Mouse (Mus musculus) CH12.LX (cell line): ENCODE measurements around the gene Phf2. TPM values are rescaled to one million over a fixed set of nuclear protein-coding genes. Genes with fewer than 3 reads are reported as not detected.
A peak's percentile ranks its signal among the peaks of the same experiment; 100 is the strongest.

Experiments used
- DNase-seq: peaks from one replicate; pipeline ENCODE4 v3.0.0-alpha.2; 2013; ENCODE audit errors: extremely low read depth
- H3K27ac ChIP-seq: 2 replicates; pipeline ENCODE4 v1.5.1; 2012; ENCODE audit warnings: low read depth, mild to moderate bottlenecking, control low read depth, moderate library complexity; ENCODE audit not compliant: insufficient read depth
- H3K27me3 ChIP-seq: replicated peaks from 2 replicates; pipeline ENCODE3; 2012; ENCODE audit warnings: inconsistent platforms
- H3K36me3 ChIP-seq, 2 experiments: replicated peaks in 1 of 2; 2 replicates each; pipeline versions ENCODE3 to v1.6.1; 2012; ENCODE audit warnings: inconsistent platforms in 1 of 2, low read length in 1 of 2, mild to moderate bottlenecking in 1 of 2, mixed read lengths in 1 of 2, moderate library complexity in 1 of 2; ENCODE audit not compliant: control insufficient read depth in 1 of 2, insufficient read depth in 1 of 2
- H3K4me1 ChIP-seq, 2 experiments: 2 replicates each; pipeline ENCODE4 v1.6.1; 2012; ENCODE audit warnings: inconsistent platforms in 1 of 2, moderate library complexity in 1 of 2; ENCODE audit not compliant: insufficient read depth in 2 of 2, control insufficient read depth in 1 of 2
- H3K4me2 ChIP-seq: 2 replicates; pipeline ENCODE4 v1.6.1; 2012; ENCODE audit warnings: low read depth, mild to moderate bottlenecking, control low read depth; ENCODE audit not compliant: poor library complexity, insufficient read depth, severe bottlenecking
- H3K4me3 ChIP-seq, 3 experiments: fragments of 150-350 bp in 1 of 3; sonication (generic) in 1 of 3; replicated peaks in 1 of 3; 2 replicates each; pipeline versions ENCODE3 to v1.5.1; 2011 to 2012; ENCODE audit warnings: low read depth in 2 of 3, low read length in 2 of 3, mild to moderate bottlenecking in 2 of 3, moderate library complexity in 2 of 3, control low read depth in 1 of 3, improper control_type of control experiment in 1 of 3, inconsistent platforms in 1 of 3, mixed read lengths in 1 of 3; ENCODE audit not compliant: poor library complexity in 1 of 3
- H3K79me2 ChIP-seq: replicated peaks from 2 replicates; pipeline ENCODE4 v1.6.1; 2012; ENCODE audit warnings: mild to moderate bottlenecking, moderate library complexity; ENCODE audit not compliant: control insufficient read depth, poor library complexity, insufficient read depth, severe bottlenecking; ENCODE audit errors: extremely low read depth
- H3K9ac ChIP-seq: 2 replicates; pipeline ENCODE4 v1.6.1; 2012; ENCODE audit warnings: low read depth, mild to moderate bottlenecking, control low read depth, moderate library complexity; ENCODE audit not compliant: insufficient read depth
- H3K9me3 ChIP-seq: replicated peaks from 2 replicates; pipeline ENCODE3; 2012; ENCODE audit warnings: low read length, inconsistent platforms, mixed read lengths
- BHLHE40 ChIP-seq: IDR thresholded peaks from 2 replicates; pipeline ENCODE4 v1.6.1; 2011; ENCODE audit warnings: mild to moderate bottlenecking, low read depth, low read length, improper control_type of control experiment
- E2F4 ChIP-seq: IDR thresholded peaks from 2 replicates; pipeline ENCODE4 v1.6.1; 2011; ENCODE audit warnings: low read depth, low read length, improper control_type of control experiment; ENCODE audit not compliant: insufficient replicate concordance
- EP300 ChIP-seq: IDR thresholded peaks from 2 replicates; pipeline ENCODE4 v1.6.1; 2011; ENCODE audit warnings: low read length, improper control_type of control experiment
- ETS1 ChIP-seq: conservative IDR thresholded peaks from 2 replicates; pipeline ENCODE4 v1.6.1; 2012; ENCODE audit warnings: low read depth, mild to moderate bottlenecking, inconsistent platforms, low read length, improper control_type of control experiment, moderate library complexity
- IRF4 ChIP-seq: IDR thresholded peaks from 2 replicates; pipeline ENCODE4 v1.6.1; 2014; ENCODE audit warnings: low read depth, mild to moderate bottlenecking, inconsistent platforms, low read length, improper control_type of control experiment
- MAFK ChIP-seq: IDR thresholded peaks from 2 replicates; pipeline ENCODE4 v1.6.1; 2011; ENCODE audit warnings: low read length, improper control_type of control experiment; ENCODE audit not compliant: insufficient replicate concordance
- MEF2A ChIP-seq: IDR thresholded peaks from 2 replicates; pipeline ENCODE4 v1.6.1; 2014; ENCODE audit warnings: low read depth, mild to moderate bottlenecking, inconsistent platforms, low read length, improper control_type of control experiment, borderline replicate concordance
- NRF1 ChIP-seq: IDR thresholded peaks from 2 replicates; pipeline ENCODE4 v1.6.1; 2014; ENCODE audit warnings: low read depth, mild to moderate bottlenecking, inconsistent platforms, low read length, improper control_type of control experiment, moderate library complexity
- SIN3A ChIP-seq: IDR thresholded peaks from 2 replicates; pipeline ENCODE4 v1.6.1; 2012; ENCODE audit warnings: low read length, improper control_type of control experiment, inconsistent platforms
- TBP ChIP-seq: conservative IDR thresholded peaks from 2 replicates; pipeline ENCODE4 v1.6.1; 2011; ENCODE audit warnings: low read depth, low read length, improper control_type of control experiment
- TCF12 ChIP-seq: IDR thresholded peaks from 2 replicates; pipeline ENCODE4 v1.6.1; 2014; ENCODE audit warnings: low read depth, mild to moderate bottlenecking, inconsistent platforms, low read length, improper control_type of control experiment
- ZKSCAN1 ChIP-seq: IDR thresholded peaks from 2 replicates; pipeline ENCODE4 v1.6.1; 2012; ENCODE audit warnings: low read depth, inconsistent platforms, low read length, improper control_type of control experiment, borderline replicate concordance
- dilution Hi-C: fragments of 300-500 bp; cut with MboI; formaldehyde crosslinking; loops from 2 replicates; pipeline ENCODE4 v1.14.3; 2020; ENCODE audit warnings: low sequenced_read_pairs; ENCODE audit not compliant: extremely low pct_unique_long_range_greater_than_20kb, extremely low pct_ligation_motif_present
- in situ Hi-C: fragments of 300-500 bp; cut with MboI; formaldehyde crosslinking; loops from 3 replicates; pipeline ENCODE4 v1.14.3; 2019; ENCODE audit warnings: low sequenced_read_pairs, low pct_ligation_motif_present, low pct_unique_long_range_greater_than_20kb, mixed read lengths
- polyA plus RNA-seq: library from polyadenylated mRNA; unstranded; fragments of >175 nt; gene quantifications from 2 replicates; pipeline ENCODE4 v1.2.1, GENCODE M21; 2012; ENCODE audit warnings: low read depth; ENCODE audit not compliant: insufficient read length
- total RNA-seq, 2 experiments: library from RNA; depleted of rRNA; stranded (reverse); fragments of 300-350 nt in 1 of 2; fragments of >200 nt in 1 of 2; gene quantifications; 2 replicates each; pipeline ENCODE4 v1.2.3; 2012 to 2014

Phf2 gene
- total and polyA plus RNA-seq, 3 experiments, result 2.3 to 14.2 (median 6.7) TPM

GRCm38 (mm10) chr13:48858054-48858453 is 12.9 kb downstream of the Phf2 start:
- in situ Hi-C loops, result loop anchor here (25.0 kb wide), 1 partner anchor 329 kb away; the partner anchor contains the start of gene Ninj1
- peaks cover 0 to 3% of the 10 kb centered on the region in 2 experiments for H3K36me3 ChIP-seq
- peaks cover 48 to 98% of the 10 kb centered on the region in 2 experiments for H3K4me1 ChIP-seq
- DNase-seq, result no peak
- H3K27me3 ChIP-seq, result no peaks in the 10 kb centered on the region
- no peak overlapping the region for H3K9ac ChIP-seq
- dilution Hi-C loops, result no loop called here
- H3K27ac ChIP-seq, result no peak overlapping the region
- peaks cover 6% of the 10 kb centered on the region; the same call in 1 of the 2 replicates for H3K79me2 ChIP-seq
- no peak overlapping the region for H3K4me2 ChIP-seq
- no peak overlapping the region for H3K4me3 ChIP-seq
- TF ChIP-seq EP300, result no peak
- TF ChIP-seq SIN3A, result no peak
- no peak for TF ChIP-seq TBP
- H3K9me3 ChIP-seq, result no peaks in the 10 kb centered on the region

DNA sequence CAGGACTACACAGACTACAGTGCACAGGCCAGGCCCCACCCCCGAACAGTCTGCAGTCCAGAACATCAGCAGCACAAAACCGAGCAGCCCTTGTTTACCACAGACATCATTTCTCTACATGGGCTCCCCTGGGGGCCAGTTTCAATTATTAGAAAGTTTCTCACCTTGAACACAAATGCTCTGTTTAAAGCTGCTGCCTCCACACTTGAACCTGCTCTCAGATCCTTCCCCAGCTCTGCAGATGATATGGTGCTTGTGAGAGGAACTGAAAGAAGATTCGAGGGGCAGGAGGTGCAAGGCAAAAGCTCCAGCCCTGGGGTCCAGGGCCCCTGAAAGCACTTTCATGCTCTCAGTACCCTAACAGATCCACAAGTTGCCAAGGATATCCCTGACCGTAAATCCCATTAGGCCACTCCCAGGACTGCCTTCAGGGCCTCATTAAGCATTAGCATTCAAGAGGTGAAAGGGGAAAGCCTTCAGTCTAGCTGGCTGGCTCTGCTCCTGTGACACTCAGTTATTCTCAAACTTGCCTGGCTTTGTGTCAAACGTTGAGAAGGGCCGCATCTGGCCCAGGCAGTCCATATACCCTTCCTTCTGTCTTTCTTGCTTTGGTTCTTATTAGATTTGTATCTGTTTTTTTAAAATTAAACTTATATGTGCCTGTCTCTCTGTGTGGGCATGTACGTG is 13.5 kb downstream of the Phf2 start:
- in situ Hi-C loops (loop anchor here (25.0 kb wide), 1 partner anchor 330 kb away; the partner anchor contains the start of gene Ninj1), dilution Hi-C loops (no loop called here)
- H3K27ac ChIP-seq, result no peak overlapping the region
- no peaks in the 10 kb centered on the region for H3K9me3 ChIP-seq
- no peak overlapping the region; the same call in 1 of the 2 replicates for H3K4me2 ChIP-seq
- H3K27me3 ChIP-seq, result no peaks in the 10 kb centered on the region
- peaks cover 44 to 95% of the 10 kb centered on the region in 2 experiments for H3K4me1 ChIP-seq
- peak; percentile 64 for DNase-seq
- no peak overlapping the region for H3K9ac ChIP-seq
- H3K79me2 ChIP-seq, result peaks cover 3% of the 10 kb centered on the region; the same call in 1 of the 2 replicates
- peaks cover 0 to 3% of the 10 kb centered on the region in 2 experiments for H3K36me3 ChIP-seq
- TF ChIP-seq TCF12, result 0 out of 2 replicates have a peak, but pooled peaks have one; percentile 17
- no peak for TF ChIP-seq ZKSCAN1
- TF ChIP-seq E2F4, result no peak
- peak; percentile 25; the same call in 1 of the 2 replicates for TF ChIP-seq ETS1
- 0 out of 2 replicates have a peak, but pooled peaks have one; percentile 56 for TF ChIP-seq MAFK
- TF ChIP-seq BHLHE40, result 0 out of 2 replicates have a peak, but pooled peaks have one; percentile 20
- TF ChIP-seq MEF2A, result peak; percentile 58; the same call in 1 of the 2 replicates
- peak; percentile 64; the same call in 1 of the 2 replicates for TF ChIP-seq EP300
- peak; percentile 78 for TF ChIP-seq IRF4
- no peak for TF ChIP-seq NRF1
- no peak overlapping the region for H3K4me3 ChIP-seq
